Mouse (Mus musculus) olfactory bulb, adult 2 months (tissue): ENCODE results near the gene Eif1.

ENCODE experiments used
- CTCF ChIP-seq: fragments of 200-500 bp; IDR thresholded peaks from 2 replicates; pipeline ENCODE4 v1.5.1; 2012; ENCODE audit warnings: low read depth, mild to moderate bottlenecking, low read length, moderate library complexity; ENCODE audit not compliant: insufficient read depth
- POLR2A ChIP-seq: fragments of 200-500 bp; IDR thresholded peaks from 2 replicates; pipeline ENCODE4 v1.6.1; 2012; ENCODE audit warnings: mild to moderate bottlenecking, low read depth, low read length, moderate library complexity; ENCODE audit not compliant: insufficient read depth

GRCm38 (mm10) chr11:100277726-100278480, 41.8 kb upstream of the Eif1 start:
- TF ChIP-seq CTCF (no peak), POLR2A (no peak)
